Mouse (Mus musculus) spleen, adult 2 months (tissue): ENCODE measurements around the gene Plce1. TPM values are rescaled to one million over a fixed set of nuclear protein-coding genes. Genes with fewer than 3 reads are reported as not detected.

ENCODE experiments used
- DNase-seq, 2 experiments: peaks; one replicate each; pipeline versions ENCODE4 v3.0.0 to v3.0.0-alpha.2; 2012 to 2021; ENCODE audit warnings: low spot score in 2 of 2, low read depth in 1 of 2
- H3K27ac ChIP-seq: fragments of 200-500 bp; 2 replicates; pipeline ENCODE4 v1.5.1; 2012; ENCODE audit warnings: low read length, inconsistent platforms; ENCODE audit not compliant: insufficient read depth
- H3K27me3 ChIP-seq: fragments of 200-500 bp; 2 replicates; pipeline ENCODE4 v1.6.1; 2012; ENCODE audit warnings: mild to moderate bottlenecking, moderate library complexity, low read length, inconsistent platforms; ENCODE audit not compliant: control insufficient read depth, insufficient read depth
- H3K36me3 ChIP-seq: fragments of 200-500 bp; 2 replicates; pipeline ENCODE4 v1.6.1; 2012; ENCODE audit warnings: mild to moderate bottlenecking, low read length, inconsistent platforms; ENCODE audit not compliant: control insufficient read depth, insufficient read depth
- H3K4me1 ChIP-seq: fragments of 200-500 bp; 2 replicates; pipeline ENCODE4 v1.6.1; 2011; ENCODE audit warnings: inconsistent platforms; ENCODE audit not compliant: control insufficient read depth, insufficient read depth, insufficient read length
- H3K4me3 ChIP-seq: fragments of 200-500 bp; 2 replicates; pipeline ENCODE4 v1.5.1; 2011; ENCODE audit warnings: mild to moderate bottlenecking, inconsistent platforms; ENCODE audit not compliant: insufficient read depth, insufficient read length; ENCODE audit errors: extremely low read depth
- CTCF ChIP-seq: fragments of 200-500 bp; IDR thresholded peaks from 2 replicates; pipeline ENCODE4 v1.5.1; 2011; ENCODE audit warnings: mild to moderate bottlenecking, inconsistent platforms; ENCODE audit not compliant: insufficient read depth, insufficient read length, insufficient replicate concordance; ENCODE audit errors: extremely low read depth
- POLR2A ChIP-seq: fragments of 200-500 bp; IDR thresholded peaks from 2 replicates; pipeline ENCODE4 v1.6.1; 2011; ENCODE audit warnings: low read depth, low read length, inconsistent platforms
- WGBS: fragments of 180-500 bp; shearing (Covaris S2); methylation state at CpG from one replicate; pipeline ENCODE4 v1.1.7; 2018; 5-methylcytosine and 5-hydroxymethylcytosine counted together
- polyA plus RNA-seq: library from polyadenylated mRNA; depleted of rRNA; stranded (reverse); fragments of >200 nt; gene quantifications from 2 replicates; pipeline ENCODE4 v1.2.3, GENCODE M21; 2012; rRNA removed

The Plce1 gene
- polyA plus RNA-seq = 1.7 and 2.6 TPM in 2 replicates

GRCm38 (mm10) chr19:38480731-38481621, at the start of gene Plce1:
TSS of gene Plce1 (plus strand) at chr19:38481109.
- H3K36me3 ChIP-seq = no peaks in the 10 kb centered on the region
- peak within 1 kb of the TSS; percentile 33; the same call in 1 of the 2 replicates for H3K4me3 ChIP-seq
- no peak for DNase-seq

GRCm38 (mm10) chr19:38431326-38431725, 49.6 kb upstream of the Plce1 start:
- TF ChIP-seq POLR2A (no peak), CTCF (no peak)
- Histone ChIP-seq H3K27ac (no peak overlapping the region), H3K27me3 (no peaks in the 10 kb centered on the region), H3K36me3 (no peaks in the 10 kb centered on the region), H3K4me1 (no peaks in the 10 kb centered on the region), H3K4me3 (no peak overlapping the region)
- 82% methylated on average over 7 of the region's 7 CpGs for WGBS
- no peak for DNase-seq

More at GRCm38 (mm10) chr19:38480731-38481621, at the start of gene Plce1:
- Histone ChIP-seq H3K4me1 (no peaks in the 10 kb centered on the region), H3K27me3 (peaks cover 8% of the 10 kb centered on the region), H3K27ac (no peak within 1 kb of the TSS)
- 3% methylated on average over 77 of the region's 90 CpGs for WGBS
- TF ChIP-seq POLR2A = no peak
- TF ChIP-seq CTCF = no peak

- no peak for DNase-seq
- H3K27me3 ChIP-seq = no peaks in the 10 kb centered on the region
- H3K27ac ChIP-seq = no peak overlapping the region
- 77% methylated on average over 3 of the region's 3 CpGs for WGBS
- H3K4me3 ChIP-seq = no peak overlapping the region
- H3K36me3 ChIP-seq = no peaks in the 10 kb centered on the region
- no peak for TF ChIP-seq POLR2A
- no peak for TF ChIP-seq CTCF
- no peaks in the 10 kb centered on the region for H3K4me1 ChIP-seq
Observed at GRCm38 (mm10) chr19:38432021-38432420, 48.9 kb upstream of the Plce1 start.

- TF ChIP-seq POLR2A (no peak), CTCF (no peak)
- WGBS = 91% methylated on average over 2 of the region's 2 CpGs
- Histone ChIP-seq H3K27ac (no peak overlapping the region), H3K36me3 (no peaks in the 10 kb centered on the region), H3K4me3 (no peak overlapping the region), H3K4me1 (no peaks in the 10 kb centered on the region), H3K27me3 (no peaks in the 10 kb centered on the region)
- DNase-seq = no peak
Observed at GRCm38 (mm10) chr19:38433381-38433780, 47.5 kb upstream of the Plce1 start.

- no peaks in the 10 kb centered on the region for H3K4me1 ChIP-seq
- no peaks in the 10 kb centered on the region for H3K36me3 ChIP-seq
- TF ChIP-seq CTCF (no peak), POLR2A (no peak)
- DNase-seq = no peak
- H3K27me3 ChIP-seq = no peaks in the 10 kb centered on the region
- WGBS = 95% methylated on average over 15 of the region's 15 CpGs
- no peak overlapping the region for H3K4me3 ChIP-seq
- no peak overlapping the region for H3K27ac ChIP-seq
Observed at GRCm38 (mm10) chr19:38435221-38435620, 45.7 kb upstream of the Plce1 start.

GRCm38 (mm10) chr19:38441860-38442259, 39.0 kb upstream of the Plce1 start:
- TF ChIP-seq POLR2A (no peak), CTCF (no peak)
- H3K4me1 ChIP-seq = no peaks in the 10 kb centered on the region
- 93% methylated on average over 8 of the region's 8 CpGs for WGBS

GRCm38 (mm10) chr19:38445758-38446157, 35.2 kb upstream of the Plce1 start:
- 61% methylated on average over 5 of the region's 5 CpGs for WGBS
- no peak overlapping the region for H3K27ac ChIP-seq
- no peak overlapping the region for H3K4me3 ChIP-seq
- TF ChIP-seq POLR2A (no peak), CTCF (no peak)
- H3K36me3 ChIP-seq = no peaks in the 10 kb centered on the region
- no peaks in the 10 kb centered on the region for H3K4me1 ChIP-seq
- no peaks in the 10 kb centered on the region for H3K27me3 ChIP-seq
- no peak for DNase-seq

More at GRCm38 (mm10) chr19:38441860-38442259, 39.0 kb upstream of the Plce1 start:
- Histone ChIP-seq H3K27ac (no peak overlapping the region), H3K36me3 (no peaks in the 10 kb centered on the region), H3K4me3 (no peak overlapping the region), H3K27me3 (no peaks in the 10 kb centered on the region)
- DNase-seq = no peak
